Mouse (Mus musculus) gonadal fat pad, adult 2 months (tissue): ENCODE results near the gene Cpn1. TPM values are rescaled to one million over a fixed set of nuclear protein-coding genes. Genes with fewer than 3 reads are reported as not detected.

Source experiments
- DNase-seq: peaks from one replicate; pipeline ENCODE4 v3.0.0-alpha.2; 2012; ENCODE audit warnings: low read depth
- polyA plus RNA-seq: library from polyadenylated mRNA; depleted of rRNA; stranded (reverse); fragments of >200 nt; gene quantifications from 2 replicates; pipeline ENCODE4 v1.2.3, GENCODE M21; 2012; rRNA removed

The Cpn1 gene
- polyA plus RNA-seq, result 18.6 and 29.0 TPM in 2 replicates

- DNase-seq, result no peak
Measured at GRCm38 (mm10) chr19:43986069-43986794, at the start of gene Cpn1. Gene Cpn1, minus strand, starts transcription at chr19:43986556.

DNA sequence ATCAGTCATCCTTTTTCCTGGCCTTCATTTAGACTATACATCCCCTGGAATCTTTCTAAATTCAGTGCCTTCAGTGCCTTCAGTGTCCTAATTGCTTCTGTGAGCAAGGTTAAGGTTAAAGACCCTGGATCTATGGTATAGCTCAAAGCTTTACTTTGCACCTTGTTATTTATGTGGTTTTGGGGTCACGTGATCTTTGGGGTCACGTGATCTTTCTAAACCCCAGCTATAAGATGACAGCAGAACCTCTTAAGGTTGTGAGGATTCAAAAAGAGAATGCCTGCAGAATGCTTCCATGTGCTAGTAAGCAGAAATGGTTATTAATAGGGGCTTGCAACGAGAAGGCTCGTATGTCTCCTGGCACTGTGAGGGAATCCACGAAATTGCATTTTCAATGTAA, 47.0 kb upstream of the Cpn1 start:
- no peak for DNase-seq

GRCm38 (mm10) chr19:44032046-44032744, 45.8 kb upstream of the Cpn1 start:
- DNase-seq, result no peak

DNA sequence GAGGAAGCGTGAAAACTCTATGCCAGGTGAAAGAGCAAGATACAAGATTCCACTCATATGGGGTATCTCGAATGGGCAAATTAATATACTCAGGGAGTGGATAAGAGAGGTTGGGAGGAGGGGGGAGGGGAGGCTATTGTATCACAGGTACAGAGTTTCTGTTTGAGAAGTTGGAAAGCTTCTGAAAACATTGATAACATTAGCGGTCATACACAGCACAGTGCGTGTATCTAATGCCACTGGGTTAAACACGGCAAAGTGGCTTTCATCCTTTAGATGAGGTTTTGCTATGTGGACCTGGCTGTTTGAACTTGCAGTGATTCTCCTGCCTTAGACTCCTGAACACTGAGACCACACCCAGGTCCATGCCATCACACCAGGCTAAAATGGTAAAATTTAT, 43.7 kb upstream of the Cpn1 start:
- no peak for DNase-seq

- no peak for DNase-seq
Measured at GRCm38 (mm10) chr19:44028972-44029371, 42.6 kb upstream of the Cpn1 start, which contains the start of gene Cyp2c23. Gene Cyp2c23, minus strand, starts transcription at chr19:44029208.

DNA sequence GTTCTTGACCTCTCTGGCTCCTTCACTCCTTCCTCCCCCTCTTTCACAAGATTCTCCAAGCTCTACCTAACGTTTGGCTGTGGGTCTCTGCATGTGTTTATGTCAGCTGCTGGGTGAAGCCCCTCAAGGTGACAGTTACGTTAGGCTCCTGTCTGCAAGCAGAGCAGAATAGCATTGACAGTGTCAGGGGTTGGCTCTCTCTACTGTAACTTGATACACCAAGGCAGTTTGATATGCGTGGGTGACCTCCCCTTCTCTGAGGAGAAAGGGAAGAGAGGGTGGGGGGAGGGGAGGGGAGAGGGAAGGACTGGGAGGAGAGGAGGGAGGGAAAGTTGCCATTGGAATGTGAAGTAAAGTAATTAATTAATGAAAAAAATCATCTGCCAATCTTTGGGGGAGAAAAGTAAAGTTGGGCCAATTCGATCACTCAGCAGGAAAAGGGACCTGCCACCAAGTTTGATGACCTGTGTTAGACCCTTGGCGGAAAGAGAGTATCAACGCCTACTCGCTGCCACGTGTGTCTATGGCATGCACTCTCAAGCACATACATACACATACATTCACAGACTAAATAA, 40.7 kb upstream of the Cpn1 start:
- DNase-seq, result no peak

- no peak for DNase-seq
Measured at GRCm38 (mm10) chr19:44024921-44025585, 38.7 kb upstream of the Cpn1 start.

- DNase-seq, result no peak
Measured at GRCm38 (mm10) chr19:44023066-44023465, 36.7 kb upstream of the Cpn1 start.

- peak; percentile 91 for DNase-seq
Measured at GRCm38 (mm10) chr19:44021502-44021901, 35.1 kb upstream of the Cpn1 start.

- DNase-seq, result no peak
Measured at GRCm38 (mm10) chr19:44019739-44020138, 33.4 kb upstream of the Cpn1 start.

GRCm38 (mm10) chr19:44013862-44014261, 27.5 kb upstream of the Cpn1 start:
- DNase-seq, result no peak

GRCm38 (mm10) chr19:44008784-44009183, 22.4 kb upstream of the Cpn1 start:
- DNase-seq, result no peak

DNA sequence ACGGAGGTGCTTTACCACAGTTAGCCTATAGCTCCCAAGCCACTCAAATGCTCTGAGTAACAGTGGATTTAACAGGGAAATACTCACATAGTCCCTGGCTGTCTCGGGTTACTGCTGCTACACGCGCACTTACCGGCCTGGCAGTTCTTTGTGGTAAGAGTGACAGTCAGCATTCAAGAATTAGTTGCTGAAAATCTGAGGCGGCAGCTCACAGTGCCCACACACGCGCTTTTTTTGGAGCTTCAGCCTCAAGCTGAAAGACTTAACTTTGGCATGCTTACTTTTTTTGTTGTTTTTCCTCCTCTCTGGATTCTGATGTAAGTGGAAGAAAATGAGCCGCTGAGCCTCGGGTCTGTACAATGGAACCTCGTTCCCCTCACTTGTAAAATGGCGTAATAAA, 20.8 kb upstream of the Cpn1 start:
- DNase-seq, result no peak

GRCm38 (mm10) chr19:44005025-44005424, 18.7 kb upstream of the Cpn1 start:
- DNase-seq, result no peak

DNA sequence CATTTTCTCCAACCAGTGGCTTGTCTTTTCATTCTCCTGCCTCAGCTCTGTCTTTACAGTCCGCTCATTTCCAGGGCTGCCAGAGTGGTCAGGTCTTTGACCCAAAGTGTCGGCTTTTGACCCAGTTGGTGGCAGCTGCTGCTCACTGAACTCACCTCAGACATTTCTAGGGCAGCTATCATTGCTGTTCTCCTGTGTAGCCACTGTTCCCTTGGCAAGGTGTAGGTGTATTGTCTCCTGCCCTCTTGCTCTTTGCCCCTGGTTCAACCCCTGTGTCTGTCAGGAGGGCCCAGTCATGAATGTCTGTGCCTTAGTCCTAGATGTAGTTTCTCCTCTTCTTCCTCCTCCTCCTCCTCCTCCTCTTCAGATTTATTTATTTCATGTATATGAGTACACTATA, 17.9 kb upstream of the Cpn1 start:
- DNase-seq, result no peak

DNA sequence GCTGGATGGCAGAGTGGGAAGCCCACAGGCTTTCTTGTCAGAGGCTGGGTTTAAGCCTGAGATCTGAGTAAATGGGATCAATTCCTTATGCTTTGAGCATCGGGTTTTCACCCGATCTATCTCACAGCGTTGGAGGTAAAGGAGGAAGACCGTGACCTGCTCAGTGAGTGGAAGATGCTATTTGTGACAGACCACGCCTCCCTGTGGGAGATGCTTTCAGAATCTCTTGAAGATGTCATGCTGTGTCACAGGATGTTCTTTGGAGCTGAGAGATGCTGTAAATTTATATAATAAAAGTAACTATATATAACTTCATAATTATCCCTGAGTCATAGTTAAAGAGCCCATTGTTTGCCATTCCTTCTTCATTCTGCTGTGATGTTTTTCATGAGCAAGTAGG, 14.4 kb upstream of the Cpn1 start:
- no peak for DNase-seq

GRCm38 (mm10) chr19:44000061-44000460, 13.7 kb upstream of the Cpn1 start:
- no peak for DNase-seq

DNA sequence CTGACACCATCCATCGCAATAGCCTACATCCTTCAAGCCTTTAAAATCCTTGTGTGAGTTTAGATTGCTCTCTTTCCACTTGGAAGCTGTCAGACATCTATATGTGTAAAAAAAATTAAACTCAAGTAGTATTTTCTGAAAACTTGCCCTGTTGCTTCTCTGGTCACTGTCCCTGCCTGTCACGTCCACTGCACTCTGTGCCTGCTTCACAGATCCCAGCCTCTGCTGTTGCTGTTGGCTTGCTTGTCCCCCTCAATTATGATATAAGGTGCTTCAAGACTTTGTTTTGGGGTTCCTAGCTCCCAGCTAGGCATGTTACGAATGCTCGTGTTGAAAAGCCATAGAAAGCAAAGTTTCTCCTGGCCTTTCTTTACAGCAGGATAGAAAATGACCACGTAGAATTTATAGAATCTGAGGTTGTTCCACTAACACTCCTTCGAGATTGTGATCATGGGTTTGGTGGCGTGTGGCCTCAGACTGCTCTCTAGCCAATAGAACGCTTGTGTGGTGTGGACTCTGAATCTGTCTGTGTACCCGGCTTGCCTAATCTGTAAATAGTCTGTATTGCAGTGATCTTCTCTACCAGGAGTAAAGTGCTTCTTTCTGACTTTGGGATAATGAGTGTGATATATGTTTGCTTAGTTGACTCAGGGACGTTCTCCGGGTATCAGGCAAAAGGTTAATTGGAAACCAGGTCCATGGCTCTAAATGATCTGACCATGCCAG, 12.6 kb upstream of the Cpn1 start:
- no peak for DNase-seq

DNA sequence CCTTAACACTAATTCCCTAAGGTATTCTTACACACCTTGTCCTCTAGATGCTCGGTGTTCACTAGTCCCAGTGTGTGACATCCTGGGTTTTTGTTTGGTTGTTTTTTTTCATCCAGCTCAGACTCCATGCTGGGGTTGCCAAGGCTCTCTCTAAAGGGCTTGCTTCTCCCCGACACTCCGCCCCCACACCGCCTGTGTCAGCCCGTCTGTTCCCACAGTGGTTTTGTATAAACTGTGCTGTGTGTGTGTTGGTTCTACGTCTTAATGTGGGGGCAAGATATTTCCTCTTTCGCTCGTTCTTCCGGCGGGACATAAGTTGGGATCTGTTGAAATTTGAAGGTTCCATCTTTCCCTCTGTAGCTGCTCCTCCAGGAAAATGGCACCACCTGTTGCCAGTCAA, 11.7 kb upstream of the Cpn1 start:
- no peak for DNase-seq

GRCm38 (mm10) chr19:43995427-43995826, 9.1 kb upstream of the Cpn1 start:
- no peak for DNase-seq

DNA sequence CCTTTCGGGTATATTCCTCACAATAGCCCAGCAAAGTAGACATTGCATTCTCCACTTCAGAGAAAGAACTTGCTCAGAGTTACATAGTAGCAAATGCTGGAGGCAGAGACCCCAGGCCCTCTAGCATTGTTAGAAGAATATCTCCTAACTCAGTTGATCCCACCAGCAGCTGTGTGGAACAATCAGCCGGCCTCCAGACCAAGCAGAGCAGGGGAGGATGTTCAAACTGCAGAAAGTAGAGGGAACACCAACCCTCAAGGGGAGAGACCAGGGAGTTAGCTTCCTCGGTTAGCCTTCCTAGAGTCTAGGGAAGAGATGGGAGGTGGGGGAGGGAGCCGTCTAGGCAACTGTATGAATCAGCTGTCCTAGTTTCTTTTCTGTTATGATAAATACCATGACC, 6.1 kb upstream of the Cpn1 start:
- DNase-seq, result no peak

- no peak for DNase-seq
Measured at GRCm38 (mm10) chr19:43990362-43990761, 4.0 kb upstream of the Cpn1 start.
